Mouse (Mus musculus) forebrain, embryonic 11.5 days (tissue): ENCODE results near the gene Gm7579. TPM values are rescaled to one million over a fixed set of nuclear protein-coding genes. Genes with fewer than 3 reads are reported as not detected.
"Not testable (repeated sequence)": the region's sequence is repeated elsewhere in the genome, so short reads cannot be mapped to it uniquely, and the experiment has no call there.

ENCODE experiments used
- ATAC-seq: fragments of 200-750 bp; cut with Nextera tagmentation; replicated peaks from 2 replicates; pipeline ENCODE4 v1.8.0; 2017; ENCODE audit warnings: moderate TSS enrichment; ENCODE audit not compliant: low FRiP score
- DNase-seq: peaks from one replicate; pipeline ENCODE4 v3.0.0-alpha.2; 2017; ENCODE audit warnings: low spot score
- H3K27ac ChIP-seq: fragments of 300-500 bp; sonication (generic); 2 replicates; pipeline ENCODE4 v1.5.1; 2014; ENCODE audit warnings: low read depth, low read length
- H3K27me3 ChIP-seq: fragments of 300-500 bp; sonication (generic); 2 replicates; pipeline ENCODE4 v1.6.1; 2014; ENCODE audit warnings: mild to moderate bottlenecking, low read length, mixed read lengths; ENCODE audit not compliant: control insufficient read depth, insufficient read depth
- H3K36me3 ChIP-seq: fragments of 300-500 bp; sonication (generic); 2 replicates; pipeline ENCODE4 v1.6.1; 2014; ENCODE audit warnings: mild to moderate bottlenecking, low read length, moderate library complexity, mixed read lengths; ENCODE audit not compliant: control insufficient read depth, insufficient read depth
- H3K4me1 ChIP-seq: fragments of 300-500 bp; sonication (generic); replicated peaks from 2 replicates; pipeline ENCODE4 v1.6.1; 2014; ENCODE audit warnings: low read length, mixed read lengths; ENCODE audit not compliant: control insufficient read depth, insufficient read depth
- H3K4me2 ChIP-seq: fragments of 300-500 bp; sonication (generic); 2 replicates; pipeline ENCODE4 v1.6.1; 2014; ENCODE audit warnings: low read depth, mild to moderate bottlenecking, low read length, moderate library complexity, mixed read lengths; ENCODE audit not compliant: severe bottlenecking
- H3K4me3 ChIP-seq: fragments of 300-500 bp; sonication (generic); 2 replicates; pipeline ENCODE4 v1.5.1; 2014; ENCODE audit warnings: low read depth, low read length
- H3K9ac ChIP-seq: fragments of 300-500 bp; sonication (generic); 2 replicates; pipeline ENCODE4 v1.6.1; 2014; ENCODE audit warnings: low read length
- H3K9me3 ChIP-seq: fragments of 300-500 bp; sonication (generic); 2 replicates; pipeline ENCODE4 v1.6.1; 2016; ENCODE audit warnings: low read length, mixed read lengths; ENCODE audit not compliant: control insufficient read depth
- WGBS: fragments of 180-500 bp; shearing (Covaris S2); extraction: QIAGEN DNeasy Blood & Tissue Kit; methylation state at CpG from one replicate; pipeline ENCODE4 v1.1.7; 2014; 5-methylcytosine and 5-hydroxymethylcytosine counted together
- polyA plus RNA-seq: library from polyadenylated mRNA; unstranded; fragments of >200 nt; fragmentation: Nextera tagmentation; extraction: Ambion mirVana; gene quantifications from 2 replicates; pipeline ENCODE4 v1.2.1, GENCODE M21; 2014

Gene Gm7579
- polyA plus RNA-seq: not detected in 2 replicates

- H3K4me3 ChIP-seq: no peak within 1 kb of the TSS
- WGBS: 73% methylated on average over 1 of the region's 1 CpGs
- no peak within 1 kb of the TSS for H3K27ac ChIP-seq
- DNase-seq (no peak), ATAC-seq (no peak)
- H3K4me2 ChIP-seq: no peak within 1 kb of the TSS
- H3K4me1 ChIP-seq: no peaks in the 10 kb centered on the region
- H3K27me3 ChIP-seq: no peaks in the 10 kb centered on the region
- no peaks in the 10 kb centered on the region for H3K9me3 ChIP-seq
- H3K36me3 ChIP-seq: no peaks in the 10 kb centered on the region
- no peak within 1 kb of the TSS for H3K9ac ChIP-seq
Measured at GRCm38 (mm10) chr7:142211559-142211958, at the start of gene Gm7579. Gm7579 (plus strand) TSS chr7:142211859.

- H3K36me3 ChIP-seq, H3K27ac ChIP-seq, H3K4me3 ChIP-seq, H3K9ac ChIP-seq, ATAC-seq, DNase-seq, H3K9me3 ChIP-seq, H3K4me2 ChIP-seq, H3K27me3 ChIP-seq, H3K4me1 ChIP-seq: not testable (repeated sequence)
Measured at GRCm38 (mm10) chr7:142165639-142166038, 46.0 kb upstream of the Gm7579 start, which contains the start of gene Gm4553. Gm4553 (minus strand) TSS chr7:142165739.

GRCm38 (mm10) chr7:142169836-142170235, 41.8 kb upstream of the Gm7579 start:
- H3K9me3 ChIP-seq: no peaks in the 10 kb centered on the region
- no peak for DNase-seq
- no peak overlapping the region for H3K27ac ChIP-seq
- H3K27me3 ChIP-seq: no peaks in the 10 kb centered on the region
- H3K4me3 ChIP-seq: no peak overlapping the region
- H3K4me1 ChIP-seq: no peaks in the 10 kb centered on the region
- ATAC-seq: no peak
- no peak overlapping the region for H3K4me2 ChIP-seq
- no peak overlapping the region for H3K9ac ChIP-seq
- 47% methylated on average over 3 of the region's 3 CpGs for WGBS
- H3K36me3 ChIP-seq: no peaks in the 10 kb centered on the region

GRCm38 (mm10) chr7:142175905-142176304, 35.8 kb upstream of the Gm7579 start, which contains the start of gene Krtap5-2:
Krtap5-2 (minus strand) TSS chr7:142176005.
- H3K4me1 ChIP-seq, H3K9ac ChIP-seq, H3K4me2 ChIP-seq, H3K27me3 ChIP-seq, H3K27ac ChIP-seq, ATAC-seq, H3K36me3 ChIP-seq, H3K9me3 ChIP-seq, DNase-seq, H3K4me3 ChIP-seq: not testable (repeated sequence)

- ATAC-seq (no peak), DNase-seq (no peak)
- Histone ChIP-seq H3K9me3 (no peaks in the 10 kb centered on the region), H3K27ac (no peak overlapping the region), H3K4me3 (no peak overlapping the region), H3K4me2 (no peak overlapping the region), H3K9ac (no peak overlapping the region), H3K4me1 (no peaks in the 10 kb centered on the region), H3K36me3 (no peaks in the 10 kb centered on the region), H3K27me3 (no peaks in the 10 kb centered on the region)
- 71% methylated on average over 1 of the region's 1 CpGs for WGBS
Measured at GRCm38 (mm10) chr7:142178685-142179084, 33.0 kb upstream of the Gm7579 start.

- no peaks in the 10 kb centered on the region for H3K27me3 ChIP-seq
- no peak overlapping the region for H3K27ac ChIP-seq
- H3K36me3 ChIP-seq: no peaks in the 10 kb centered on the region
- H3K9ac ChIP-seq: no peak overlapping the region
- H3K4me2 ChIP-seq: no peak overlapping the region
- WGBS: 53% methylated on average over 1 of the region's 1 CpGs
- no peaks in the 10 kb centered on the region for H3K9me3 ChIP-seq
- H3K4me3 ChIP-seq: no peak overlapping the region
- ATAC-seq: no peak
- no peak for DNase-seq
- H3K4me1 ChIP-seq: no peaks in the 10 kb centered on the region
Measured at GRCm38 (mm10) chr7:142181021-142181420, 30.6 kb upstream of the Gm7579 start.

GRCm38 (mm10) chr7:142188156-142188555, 23.5 kb upstream of the Gm7579 start:
- H3K9ac ChIP-seq: no peak overlapping the region
- ATAC-seq: no peak
- no peaks in the 10 kb centered on the region for H3K36me3 ChIP-seq
- no peak overlapping the region for H3K4me3 ChIP-seq
- no peaks in the 10 kb centered on the region for H3K27me3 ChIP-seq
- WGBS: 69% methylated on average over 2 of the region's 2 CpGs
- no peak overlapping the region for H3K4me2 ChIP-seq
- H3K27ac ChIP-seq: no peak overlapping the region
- DNase-seq: no peak
- H3K9me3 ChIP-seq: no peaks in the 10 kb centered on the region
- H3K4me1 ChIP-seq: no peaks in the 10 kb centered on the region

- Histone ChIP-seq H3K9ac (no peak within 1 kb of the TSS), H3K27ac (no peak within 1 kb of the TSS), H3K27me3 (no peaks in the 10 kb centered on the region), H3K9me3 (no peaks in the 10 kb centered on the region), H3K4me2 (no peak within 1 kb of the TSS), H3K4me1 (no peaks in the 10 kb centered on the region), H3K36me3 (no peaks in the 10 kb centered on the region), H3K4me3 (no peak within 1 kb of the TSS)
- DNase-seq (no peak), ATAC-seq (no peak)
- 62% methylated on average over 2 of the region's 2 CpGs for WGBS
Measured at GRCm38 (mm10) chr7:142190289-142190688, 21.4 kb upstream of the Gm7579 start, which contains the start of gene Gm10153. Gm10153 (minus strand) TSS chr7:142190389.

GRCm38 (mm10) chr7:142198748-142199147, 12.9 kb upstream of the Gm7579 start:
- no peak for DNase-seq
- WGBS: 77% methylated on average over 2 of the region's 2 CpGs
- H3K4me3 ChIP-seq: no peak overlapping the region
- no peaks in the 10 kb centered on the region for H3K36me3 ChIP-seq
- no peak for ATAC-seq
- H3K9me3 ChIP-seq: no peaks in the 10 kb centered on the region
- H3K27ac ChIP-seq: no peak overlapping the region
- no peaks in the 10 kb centered on the region for H3K27me3 ChIP-seq
- H3K4me1 ChIP-seq: no peaks in the 10 kb centered on the region
- no peak overlapping the region for H3K4me2 ChIP-seq
- no peak overlapping the region for H3K9ac ChIP-seq
